Mouse (Mus musculus): ENCODE results near the gene Cwc25.

GRCm38 (mm10) chr11:97810970-97811369, 44.6 kb upstream of the Cwc25 start:
- TF ChIP-seq CTCF (IDR thresholded peaks at IDR 0.05; ENCODE audit: control insufficient read depth, insufficient read depth, insufficient read length) (no peak), MYOD1 (IDR thresholded peaks at IDR 0.05; ENCODE audit: control insufficient read depth, insufficient read length, low read depth) (no peak)

Measured in C2C12 (cell line).